ENCODE assay signal across 15 mouse cellular contexts in genomic region chr3:128525427-128525826, GRCm38 (mm10).
"Had no signal": no experiment of that assay in that cellular context is flagged by ENCODE, and none has a peak within 500 bp of the region (broad histone marks: within the 10 kb centered on the region; RNA-seq: fewer than 3 reads in every experiment).

No protein-coding gene starts in this region.

- H3K27me3 ChIP-seq: neural tube, embryonic 12.5 days; neural tube, embryonic 13.5 days; neural tube, embryonic 15.5 days; stomach, embryonic 15.5 days had no signal

- H3K4me2 ChIP-seq: neural tube, embryonic 12.5 days; neural tube, embryonic 13.5 days; neural tube, embryonic 15.5 days; stomach, embryonic 15.5 days had no signal

- H3K9ac ChIP-seq: neural tube, embryonic 12.5 days; neural tube, embryonic 13.5 days; neural tube, embryonic 15.5 days; stomach, embryonic 15.5 days had no signal

- H3K4me1 ChIP-seq: stomach, embryonic 15.5 days had no signal

- DNase-seq: retina, postnatal 1 day; right cerebral cortex, postnatal 25 days; right cerebral cortex, postnatal 4 days; spleen, adult 18-20 months; thymus, adult 18-20 months; thymus, adult 2 months; thymus, postnatal 14 days; thymus, postnatal 25 days; thymus, postnatal 36 days; thymus, postnatal 4 days had no signal

- H3K4me3 ChIP-seq: neural tube, embryonic 12.5 days; neural tube, embryonic 13.5 days; neural tube, embryonic 15.5 days; stomach, embryonic 15.5 days had no signal

- H3K9me3 ChIP-seq: neural tube, embryonic 12.5 days; neural tube, embryonic 13.5 days; neural tube, embryonic 15.5 days; stomach, embryonic 15.5 days had no signal

- H3K27ac ChIP-seq: neural tube, embryonic 12.5 days; neural tube, embryonic 13.5 days; neural tube, embryonic 15.5 days; stomach, embryonic 15.5 days; stomach, postnatal 0 days had no signal

- H3K36me3 ChIP-seq: neural tube, embryonic 12.5 days; neural tube, embryonic 13.5 days; neural tube, embryonic 15.5 days; stomach, embryonic 15.5 days had no signal
